Mouse (Mus musculus) CH12.LX (cell line): ENCODE data around the gene Cdk2ap2. TPM values are rescaled to one million over a fixed set of nuclear protein-coding genes. Genes with fewer than 3 reads are reported as not detected.

Source experiments
- DNase-seq: peaks from one replicate; pipeline ENCODE4 v3.0.0-alpha.2; 2013; ENCODE audit errors: extremely low read depth
- H3K27ac ChIP-seq: 2 replicates; pipeline ENCODE4 v1.5.1; 2012; ENCODE audit warnings: low read depth, mild to moderate bottlenecking, control low read depth, moderate library complexity; ENCODE audit not compliant: insufficient read depth
- H3K27me3 ChIP-seq: replicated peaks from 2 replicates; pipeline ENCODE3; 2012; ENCODE audit warnings: inconsistent platforms
- H3K36me3 ChIP-seq, 2 experiments: replicated peaks in 1 of 2; 2 replicates each; pipeline versions ENCODE3 to v1.6.1; 2012; ENCODE audit warnings: inconsistent platforms in 1 of 2, low read length in 1 of 2, mild to moderate bottlenecking in 1 of 2, mixed read lengths in 1 of 2, moderate library complexity in 1 of 2; ENCODE audit not compliant: control insufficient read depth in 1 of 2, insufficient read depth in 1 of 2
- H3K4me1 ChIP-seq, 2 experiments: 2 replicates each; pipeline ENCODE4 v1.6.1; 2012; ENCODE audit warnings: inconsistent platforms in 1 of 2, moderate library complexity in 1 of 2; ENCODE audit not compliant: insufficient read depth in 2 of 2, control insufficient read depth in 1 of 2
- H3K4me2 ChIP-seq: 2 replicates; pipeline ENCODE4 v1.6.1; 2012; ENCODE audit warnings: low read depth, mild to moderate bottlenecking, control low read depth; ENCODE audit not compliant: poor library complexity, insufficient read depth, severe bottlenecking
- H3K4me3 ChIP-seq, 3 experiments: fragments of 150-350 bp in 1 of 3; sonication (generic) in 1 of 3; replicated peaks in 1 of 3; 2 replicates each; pipeline versions ENCODE3 to v1.5.1; 2011 to 2012; ENCODE audit warnings: low read depth in 2 of 3, low read length in 2 of 3, mild to moderate bottlenecking in 2 of 3, moderate library complexity in 2 of 3, control low read depth in 1 of 3, improper control_type of control experiment in 1 of 3, inconsistent platforms in 1 of 3, mixed read lengths in 1 of 3; ENCODE audit not compliant: poor library complexity in 1 of 3
- H3K79me2 ChIP-seq: replicated peaks from 2 replicates; pipeline ENCODE4 v1.6.1; 2012; ENCODE audit warnings: mild to moderate bottlenecking, moderate library complexity; ENCODE audit not compliant: control insufficient read depth, poor library complexity, insufficient read depth, severe bottlenecking; ENCODE audit errors: extremely low read depth
- H3K9ac ChIP-seq: 2 replicates; pipeline ENCODE4 v1.6.1; 2012; ENCODE audit warnings: low read depth, mild to moderate bottlenecking, control low read depth, moderate library complexity; ENCODE audit not compliant: insufficient read depth
- H3K9me3 ChIP-seq: replicated peaks from 2 replicates; pipeline ENCODE3; 2012; ENCODE audit warnings: low read length, inconsistent platforms, mixed read lengths
- CHD2 ChIP-seq: IDR thresholded peaks from 2 replicates; pipeline ENCODE4 v1.6.1; 2011; ENCODE audit warnings: low read length, improper control_type of control experiment
- CTCF ChIP-seq, 2 experiments: IDR thresholded peaks in 1 of 2; conservative IDR thresholded peaks in 1 of 2; 2 replicates each; pipeline ENCODE4 v1.5.1; 2011 to 2012; ENCODE audit warnings: low read depth in 2 of 2, low read length in 2 of 2, improper control_type of control experiment in 1 of 2, inconsistent platforms in 1 of 2, mild to moderate bottlenecking in 1 of 2, moderate library complexity in 1 of 2
- E2F4 ChIP-seq: IDR thresholded peaks from 2 replicates; pipeline ENCODE4 v1.6.1; 2011; ENCODE audit warnings: low read depth, low read length, improper control_type of control experiment; ENCODE audit not compliant: insufficient replicate concordance
- ELF1 ChIP-seq: IDR thresholded peaks from 2 replicates; pipeline ENCODE4 v1.6.1; 2014; ENCODE audit warnings: low read depth, mild to moderate bottlenecking, inconsistent platforms, low read length, improper control_type of control experiment
- GABPA ChIP-seq: IDR thresholded peaks from 2 replicates; pipeline ENCODE4 v1.6.1; 2012; ENCODE audit warnings: low read depth, low read length, improper control_type of control experiment, inconsistent platforms; ENCODE audit not compliant: insufficient replicate concordance
- HCFC1 ChIP-seq: IDR thresholded peaks from 2 replicates; pipeline ENCODE4 v1.6.1; 2012; ENCODE audit warnings: low read depth, mild to moderate bottlenecking, inconsistent platforms, low read length, improper control_type of control experiment
- JUN ChIP-seq: IDR thresholded peaks from 2 replicates; pipeline ENCODE4 v1.6.1; 2011; ENCODE audit warnings: low read depth, mild to moderate bottlenecking, low read length, improper control_type of control experiment, moderate library complexity; ENCODE audit not compliant: insufficient read depth
- JUND ChIP-seq: conservative IDR thresholded peaks from 2 replicates; pipeline ENCODE4 v1.6.1; 2011; ENCODE audit warnings: low read depth, low read length, improper control_type of control experiment
- KAT2A ChIP-seq: IDR thresholded peaks from 2 replicates; pipeline ENCODE4 v1.6.1; 2012; ENCODE audit warnings: low read length, improper control_type of control experiment, inconsistent platforms; ENCODE audit not compliant: insufficient replicate concordance
- MAFK ChIP-seq: IDR thresholded peaks from 2 replicates; pipeline ENCODE4 v1.6.1; 2011; ENCODE audit warnings: low read length, improper control_type of control experiment; ENCODE audit not compliant: insufficient replicate concordance
- MAX ChIP-seq: IDR thresholded peaks from 2 replicates; pipeline ENCODE4 v1.6.1; 2011; ENCODE audit warnings: low read length, improper control_type of control experiment
- MAZ ChIP-seq: IDR thresholded peaks from 2 replicates; pipeline ENCODE4 v1.6.1; 2012; ENCODE audit warnings: low read depth, mild to moderate bottlenecking, inconsistent platforms, low read length, improper control_type of control experiment, moderate library complexity
- MEF2A ChIP-seq: IDR thresholded peaks from 2 replicates; pipeline ENCODE4 v1.6.1; 2014; ENCODE audit warnings: low read depth, mild to moderate bottlenecking, inconsistent platforms, low read length, improper control_type of control experiment, borderline replicate concordance
- MXI1 ChIP-seq: IDR thresholded peaks from 2 replicates; pipeline ENCODE4 v1.6.1; 2011; ENCODE audit warnings: mild to moderate bottlenecking, low read depth, low read length, improper control_type of control experiment
- MYC ChIP-seq: IDR thresholded peaks from 2 replicates; pipeline ENCODE4 v1.6.1; 2011; ENCODE audit warnings: low read depth, mild to moderate bottlenecking, improper control_type of control experiment, low read length
- NELFE ChIP-seq: IDR thresholded peaks from 2 replicates; pipeline ENCODE4 v1.6.1; 2011; ENCODE audit warnings: low read depth, low read length, improper control_type of control experiment
- NRF1 ChIP-seq: IDR thresholded peaks from 2 replicates; pipeline ENCODE4 v1.6.1; 2014; ENCODE audit warnings: low read depth, mild to moderate bottlenecking, inconsistent platforms, low read length, improper control_type of control experiment, moderate library complexity
- PAX5 ChIP-seq: IDR thresholded peaks from 2 replicates; pipeline ENCODE4 v1.6.1; 2012; ENCODE audit warnings: low read length, inconsistent platforms, mixed read lengths
- POLR2AphosphoS2 ChIP-seq: IDR thresholded peaks from 2 replicates; pipeline ENCODE4 v1.6.1; 2011; ENCODE audit warnings: low read depth, low read length, improper control_type of control experiment
- RAD21 ChIP-seq: IDR thresholded peaks from 2 replicates; pipeline ENCODE4 v1.6.1; 2011; ENCODE audit warnings: low read depth, mild to moderate bottlenecking, low read length, improper control_type of control experiment, moderate library complexity
- SIN3A ChIP-seq: IDR thresholded peaks from 2 replicates; pipeline ENCODE4 v1.6.1; 2012; ENCODE audit warnings: low read length, improper control_type of control experiment, inconsistent platforms
- TBP ChIP-seq: conservative IDR thresholded peaks from 2 replicates; pipeline ENCODE4 v1.6.1; 2011; ENCODE audit warnings: low read depth, low read length, improper control_type of control experiment
- TCF12 ChIP-seq: IDR thresholded peaks from 2 replicates; pipeline ENCODE4 v1.6.1; 2014; ENCODE audit warnings: low read depth, mild to moderate bottlenecking, inconsistent platforms, low read length, improper control_type of control experiment
- UBTF ChIP-seq: IDR thresholded peaks from 2 replicates; pipeline ENCODE4 v1.6.1; 2012; ENCODE audit warnings: low read depth, mild to moderate bottlenecking, inconsistent platforms, low read length, improper control_type of control experiment, moderate library complexity
- USF1 ChIP-seq: IDR thresholded peaks from 2 replicates; pipeline ENCODE4 v1.6.1; 2014; ENCODE audit warnings: low read depth, mild to moderate bottlenecking, inconsistent platforms, low read length, improper control_type of control experiment
- ZC3H11A ChIP-seq: IDR thresholded peaks from 2 replicates; pipeline ENCODE4 v1.6.1; 2012; ENCODE audit warnings: low read depth, mild to moderate bottlenecking, inconsistent platforms, low read length, improper control_type of control experiment
- ZKSCAN1 ChIP-seq: IDR thresholded peaks from 2 replicates; pipeline ENCODE4 v1.6.1; 2012; ENCODE audit warnings: low read depth, inconsistent platforms, low read length, improper control_type of control experiment, borderline replicate concordance
- ZMIZ1 ChIP-seq: IDR thresholded peaks from 2 replicates; pipeline ENCODE4 v1.6.1; 2012; ENCODE audit warnings: low read depth, mild to moderate bottlenecking, inconsistent platforms, low read length, improper control_type of control experiment
- ZNF384 ChIP-seq: IDR thresholded peaks from 2 replicates; pipeline ENCODE4 v1.6.1; 2012; ENCODE audit warnings: low read depth, low read length, improper control_type of control experiment, inconsistent platforms
- dilution Hi-C: fragments of 300-500 bp; cut with MboI; formaldehyde crosslinking; loops from 2 replicates; pipeline ENCODE4 v1.14.3; 2020; ENCODE audit warnings: low sequenced_read_pairs; ENCODE audit not compliant: extremely low pct_unique_long_range_greater_than_20kb, extremely low pct_ligation_motif_present
- in situ Hi-C: fragments of 300-500 bp; cut with MboI; formaldehyde crosslinking; loops from 3 replicates; pipeline ENCODE4 v1.14.3; 2019; ENCODE audit warnings: low sequenced_read_pairs, low pct_ligation_motif_present, low pct_unique_long_range_greater_than_20kb, mixed read lengths
- polyA plus RNA-seq: library from polyadenylated mRNA; unstranded; fragments of >175 nt; gene quantifications from 2 replicates; pipeline ENCODE4 v1.2.1, GENCODE M21; 2012; ENCODE audit warnings: low read depth; ENCODE audit not compliant: insufficient read length
- total RNA-seq, 2 experiments: library from RNA; depleted of rRNA; stranded (reverse); fragments of 300-350 nt in 1 of 2; fragments of >200 nt in 1 of 2; gene quantifications; 2 replicates each; pipeline ENCODE4 v1.2.3; 2012 to 2014

The Cdk2ap2 gene
- total and polyA plus RNA-seq, 3 experiments, result 63.4 to 69.5 (median 67.1) TPM

DNA sequence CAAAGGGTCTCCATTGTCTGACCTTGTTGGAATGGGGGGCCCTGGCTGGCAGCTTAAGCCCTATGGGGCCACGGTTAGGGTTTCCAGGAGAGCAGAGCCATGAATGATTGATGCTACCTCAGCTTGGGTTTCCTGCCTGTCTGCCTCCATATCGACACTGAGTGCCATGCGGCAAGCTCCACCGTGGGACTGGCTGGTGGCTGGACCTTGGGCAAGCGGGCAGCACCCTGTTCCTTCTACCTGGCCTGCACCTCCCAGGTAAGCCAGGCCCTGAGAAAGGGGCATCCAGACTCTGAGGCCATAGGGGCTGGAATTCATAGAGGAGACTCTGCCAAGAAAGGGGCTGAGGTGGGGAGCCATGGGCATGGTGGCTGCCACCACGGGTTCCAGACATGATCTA is 43.2 kb downstream of the Cdk2ap2 start:
- no peak overlapping the region for H3K4me2 ChIP-seq
- TF ChIP-seq UBTF (no peak), ZC3H11A (no peak), HCFC1 (no peak), USF1 (no peak), MYC (no peak), MAX (no peak), NRF1 (no peak), ZMIZ1 (no peak), MAFK (no peak), MAZ (no peak), ELF1 (no peak), GABPA (no peak), E2F4 (no peak), PAX5 (no peak), ZNF384 (no peak), CHD2 (no peak), TCF12 (no peak), JUN (no peak), TBP (no peak)
- no peak overlapping the region for H3K27ac ChIP-seq
- no peaks in the 10 kb centered on the region for H3K27me3 ChIP-seq
- no peak overlapping the region for H3K9ac ChIP-seq
- H3K4me3 ChIP-seq, result no peak overlapping the region
- in situ Hi-C loops, result no loop called here
- no peak for DNase-seq
- H3K79me2 ChIP-seq, result no peaks in the 10 kb centered on the region
- H3K4me1 ChIP-seq, result peaks cover 49 to 91% of the 10 kb centered on the region in 2 experiments
- H3K36me3 ChIP-seq, result peaks cover 0 to 49% of the 10 kb centered on the region in 2 experiments
- no peaks in the 10 kb centered on the region for H3K9me3 ChIP-seq
- dilution Hi-C loops, result no loop called here

DNA sequence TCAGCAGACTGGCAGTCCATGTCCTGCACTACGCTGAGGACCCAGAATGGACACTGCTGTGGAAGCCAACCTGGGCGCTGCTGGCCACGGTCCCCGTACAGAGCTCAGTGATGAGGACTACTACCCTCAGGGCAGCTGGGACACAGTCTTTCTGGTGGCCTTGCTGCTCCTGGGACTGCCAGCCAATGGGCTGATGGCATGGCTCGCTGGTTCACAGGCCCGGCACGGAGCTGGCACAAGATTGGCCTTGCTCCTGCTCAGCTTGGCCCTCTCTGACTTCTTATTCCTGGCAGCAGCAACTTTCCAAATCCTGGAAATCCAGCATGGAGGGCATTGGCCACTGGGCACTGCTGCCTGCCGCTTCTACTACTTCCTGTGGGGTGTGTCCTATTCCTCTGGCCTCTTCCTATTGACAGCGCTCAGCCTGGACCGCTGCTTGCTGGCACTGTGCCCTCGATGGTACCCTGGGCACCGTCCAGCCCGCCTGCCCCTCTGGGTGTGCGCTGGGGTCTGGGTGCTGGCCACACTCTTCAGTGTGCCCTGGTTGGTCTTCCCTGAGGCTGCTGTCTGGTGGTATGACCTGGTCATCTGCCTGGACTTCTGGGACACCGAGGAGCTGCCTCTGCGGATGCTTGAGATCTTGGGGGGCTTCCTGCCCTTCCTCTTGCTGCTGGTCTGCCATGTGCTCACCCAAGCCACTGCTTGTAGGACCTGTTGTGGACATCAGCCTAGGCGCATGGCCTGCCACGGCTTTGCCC is 45.6 kb downstream of the Cdk2ap2 start:
- in situ Hi-C loops, result no loop called here
- Histone ChIP-seq H3K4me2 (no peak overlapping the region), H3K27me3 (no peaks in the 10 kb centered on the region)
- TF ChIP-seq POLR2AphosphoS2 (no peak), UBTF (no peak), JUND (no peak), SIN3A (no peak), TCF12 (no peak), MXI1 (no peak), NRF1 (no peak), E2F4 (no peak), ZNF384 (no peak), ZKSCAN1 (no peak), NELFE (no peak), JUN (no peak), KAT2A (no peak), ZC3H11A (no peak), RAD21 (no peak), MEF2A (no peak), TBP (no peak), USF1 (no peak), CTCF (conservative IDR thresholded peaks at IDR 0.05 in 1 of 2, IDR thresholded peaks at IDR 0.05 in 1 of 2; ENCODE audit: low read depth in 2 of 2, low read length in 2 of 2) (no peak)
- TF ChIP-seq, all 38 proteins: peak for 0
- Histone ChIP-seq H3K9ac (no peak overlapping the region), H3K4me1 (peaks cover 46 to 93% of the 10 kb centered on the region in 2 experiments), H3K27ac (no peak overlapping the region), H3K79me2 (no peaks in the 10 kb centered on the region), H3K36me3 (peaks cover 0 to 39% of the 10 kb centered on the region in 2 experiments), H3K4me3 (peak overlapping the region in 1 of 3 experiments; percentile 57), H3K9me3 (peaks cover 5% of the 10 kb centered on the region)
- dilution Hi-C loops, result no loop called here
- DNase-seq, result no peak
